In genomic region chr5:76782414-76783103, GRCm38 (mm10) we compare ENCODE assay signal across 8 mouse cellular contexts.
A peak's percentile ranks its signal among the peaks of the same experiment; 100 is the strongest.
DNase-seq lines count a peak whose midpoint lies in the region; ATAC-seq lines count a peak whose summit lies in the region.
"Had no signal": no experiment of that assay in that cellular context is flagged by ENCODE, and none has a peak within 500 bp of the region (broad histone marks: within the 10 kb centered on the region; RNA-seq: fewer than 3 reads in every experiment).

No protein-coding gene starts in this region.

- no peaks in the 10 kb centered on the region for H3K36me3 ChIP-seq in neural tube, embryonic 11.5 days (ENCODE audit: control insufficient read depth, insufficient read depth, low read length)
- H3K36me3 ChIP-seq in forebrain, embryonic 15.5 days: no peaks in the 10 kb centered on the region

- DNase-seq in neural tube, embryonic 11.5 days (ENCODE audit: low spot score): peak; percentile 23
- no peak for DNase-seq in neural tube, embryonic 10.5 days (ENCODE audit: extremely low spot score, low spot score)
- DNase-seq in left cerebral cortex, postnatal 36 days (ENCODE audit: low spot score in 2 of 2): peak; percentile 18 to 30
- DNase-seq in telencephalon, adult 2 months (ENCODE audit: low read depth, low spot score): peak; percentile 53
- no peak for DNase-seq in cerebellum, adult 9-10 months

- no peak overlapping the region for H3K4me2 ChIP-seq in neural tube, embryonic 11.5 days (ENCODE audit: low read depth)
- H3K4me2 ChIP-seq in forebrain, embryonic 15.5 days (replicated peaks): peak overlapping the region; percentile 1; the same call in 1 of the 2 replicates

- intact Hi-C loops in left cerebral cortex, postnatal 36 days (cut with DNase I): loop anchor here (5.0 kb wide), 2 partner anchors 45 to 60 kb away; no protein-coding TSS in a partner anchor

- WGBS in neural tube, embryonic 11.5 days: 59% methylated on average over 7 of the region's 7 CpGs
- WGBS in forebrain, embryonic 15.5 days: 4% methylated on average over 7 of the region's 7 CpGs

- H3K4me3 ChIP-seq in neural tube, embryonic 11.5 days (ENCODE audit: low read depth, low read length): no peak overlapping the region
- H3K4me3 ChIP-seq in forebrain, embryonic 15.5 days: no peak overlapping the region

- H3K9me3 ChIP-seq in neural tube, embryonic 11.5 days (ENCODE audit: control insufficient read depth, low read length): no peaks in the 10 kb centered on the region
- no peaks in the 10 kb centered on the region for H3K9me3 ChIP-seq in forebrain, embryonic 15.5 days

- H3K4me1 ChIP-seq in neural tube, embryonic 11.5 days (ENCODE audit: control insufficient read depth, insufficient read depth, low read length): no peaks in the 10 kb centered on the region
- H3K4me1 ChIP-seq in forebrain, embryonic 15.5 days: peaks cover 48% of the 10 kb centered on the region

- H3K27me3 ChIP-seq in neural tube, embryonic 11.5 days (ENCODE audit: control insufficient read depth, insufficient read depth, low read length): no peaks in the 10 kb centered on the region
- no peaks in the 10 kb centered on the region for H3K27me3 ChIP-seq in forebrain, embryonic 15.5 days

- H3K27ac ChIP-seq in neural tube, embryonic 11.5 days (ENCODE audit: low read depth, low read length): peak overlapping the region; percentile 42
- peak overlapping the region; percentile 92 for H3K27ac ChIP-seq in forebrain, embryonic 15.5 days (replicated peaks)
- H3K27ac ChIP-seq: macrophage had no signal

- ATAC-seq in neural tube, embryonic 11.5 days (ENCODE audit: insufficient read depth, low FRiP score, low TSS enrichment): peak; percentile 83
- peak; percentile 85 for ATAC-seq in forebrain, embryonic 15.5 days (replicated peaks)
- no peak for ATAC-seq in activated CD4-positive, CD25-positive, alpha-beta regulatory T cell, adult 4 months

- H3K9ac ChIP-seq in neural tube, embryonic 11.5 days (ENCODE audit: low read length): no peak overlapping the region
- H3K9ac ChIP-seq in forebrain, embryonic 15.5 days (replicated peaks): no peak overlapping the region

Comparison
In these comparisons a context has a peak if more than half of its experiments do, and no peak if none do; other contexts are left out.
1. DNase-seq: peak in neural tube, embryonic 11.5 days (single experiment), left cerebral cortex, postnatal 36 days (2 of 2) and telencephalon, adult 2 months (single experiment); none in neural tube, embryonic 10.5 days (single experiment) and cerebellum, adult 9-10 months (single experiment).